Mouse (Mus musculus) limb, embryonic 11.5 days (tissue): ENCODE data around the gene Alkbh3. TPM values are rescaled to one million over a fixed set of nuclear protein-coding genes. Genes with fewer than 3 reads are reported as not detected.
A peak's percentile ranks its signal among the peaks of the same experiment; 100 is the strongest.

Source experiments
- ATAC-seq: fragments of 200-750 bp; cut with Nextera tagmentation; 2 replicates; pipeline ENCODE4 v1.8.0; 2017; ENCODE audit warnings: low read depth; ENCODE audit not compliant: insufficient number of reproducible peaks, low FRiP score, low TSS enrichment
- DNase-seq: peaks from one replicate; pipeline ENCODE4 v3.0.0-alpha.2; 2015; ENCODE audit warnings: low spot score
- H3K27ac ChIP-seq: fragments of 300-500 bp; sonication (generic); replicated peaks from 2 replicates; pipeline ENCODE4 v1.5.1; 2014; ENCODE audit warnings: low read depth, mild to moderate bottlenecking, low read length
- H3K27me3 ChIP-seq: fragments of 300-500 bp; sonication (generic); 2 replicates; pipeline ENCODE4 v1.6.1; 2014; ENCODE audit warnings: mild to moderate bottlenecking, low read length, mixed read lengths; ENCODE audit not compliant: control insufficient read depth, insufficient read depth
- H3K36me3 ChIP-seq: fragments of 300-500 bp; sonication (generic); 2 replicates; pipeline ENCODE4 v1.6.1; 2014; ENCODE audit warnings: mild to moderate bottlenecking, low read length, moderate library complexity, mixed read lengths; ENCODE audit not compliant: control insufficient read depth, insufficient read depth
- H3K4me1 ChIP-seq: fragments of 300-500 bp; sonication (generic); 2 replicates; pipeline ENCODE4 v1.6.1; 2014; ENCODE audit warnings: low read length, mixed read lengths; ENCODE audit not compliant: control insufficient read depth, insufficient read depth
- H3K4me2 ChIP-seq: fragments of 300-500 bp; sonication (generic); 2 replicates; pipeline ENCODE4 v1.6.1; 2014; ENCODE audit warnings: low read depth, mild to moderate bottlenecking, moderate library complexity; ENCODE audit not compliant: severe bottlenecking
- H3K4me3 ChIP-seq: fragments of 300-500 bp; sonication (generic); 2 replicates; pipeline ENCODE4 v1.5.1; 2014; ENCODE audit warnings: low read depth, low read length
- H3K9ac ChIP-seq: fragments of 300-500 bp; sonication (generic); 2 replicates; pipeline ENCODE4 v1.6.1; 2014; ENCODE audit warnings: mild to moderate bottlenecking, low read length
- H3K9me3 ChIP-seq: fragments of 300-500 bp; sonication (generic); 2 replicates; pipeline ENCODE4 v1.6.1; 2016; ENCODE audit warnings: low read length; ENCODE audit not compliant: control insufficient read depth
- WGBS: fragments of 180-500 bp; shearing (Covaris S2); extraction: QIAGEN DNeasy Blood & Tissue Kit; methylation state at CpG from one replicate; pipeline ENCODE4 v1.1.7; 2014; 5-methylcytosine and 5-hydroxymethylcytosine counted together
- polyA plus RNA-seq: library from polyadenylated mRNA; unstranded; fragments of >200 nt; fragmentation: Nextera tagmentation; extraction: Ambion mirVana; gene quantifications from 2 replicates; pipeline ENCODE4 v1.2.1, GENCODE M21; 2014

Gene Alkbh3
- polyA plus RNA-seq: 58.2 and 63.1 TPM in 2 replicates

- Histone ChIP-seq H3K27me3 (no peaks in the 10 kb centered on the region), H3K27ac (0 out of 2 replicates have a peak within 1 kb of the TSS, but pooled peaks have one; percentile 14), H3K4me2 (peak within 1 kb of the TSS; percentile 74), H3K9me3 (no peaks in the 10 kb centered on the region), H3K9ac (peak within 1 kb of the TSS; percentile 90), H3K36me3 (no peaks in the 10 kb centered on the region), H3K4me3 (peak within 1 kb of the TSS; percentile 88), H3K4me1 (peaks cover 3% of the 10 kb centered on the region; the same call in 1 of the 2 replicates)
- 5% methylated on average over 47 of the region's 47 CpGs for WGBS
- DNase-seq (peak; percentile 96), ATAC-seq (peak; percentile 99)
These were observed at the start of gene Alkbh3 for GRCm38 (mm10) chr2:94010335-94011291. Gene Alkbh3 (minus strand): TSS chr2:94010807.

- ATAC-seq: no peak
These were observed 48.9 kb upstream of the Alkbh3 start for GRCm38 (mm10) chr2:94059459-94059858.

GRCm38 (mm10) chr2:94054813-94055212 lies 44.2 kb upstream of the Alkbh3 start:
- Histone ChIP-seq H3K4me1 (no peaks in the 10 kb centered on the region), H3K36me3 (no peaks in the 10 kb centered on the region), H3K27ac (no peak overlapping the region), H3K9ac (no peak overlapping the region), H3K4me2 (no peak overlapping the region), H3K27me3 (no peaks in the 10 kb centered on the region), H3K9me3 (no peaks in the 10 kb centered on the region), H3K4me3 (no peak overlapping the region)
- no peak for DNase-seq
- ATAC-seq: no peak

More at GRCm38 (mm10) chr2:94059459-94059858, 48.9 kb upstream of the Alkbh3 start:
- DNase-seq: peak; percentile 28
- Histone ChIP-seq H3K9me3 (no peaks in the 10 kb centered on the region), H3K4me3 (no peak overlapping the region), H3K36me3 (no peaks in the 10 kb centered on the region; the same call in 1 of the 2 replicates), H3K4me1 (no peaks in the 10 kb centered on the region), H3K4me2 (no peak overlapping the region), H3K9ac (no peak overlapping the region), H3K27me3 (no peaks in the 10 kb centered on the region), H3K27ac (no peak overlapping the region)
- WGBS: 84% methylated on average over 5 of the region's 5 CpGs

- no peak for ATAC-seq
- DNase-seq: no peak
- no peak overlapping the region for H3K9ac ChIP-seq
- H3K36me3 ChIP-seq: no peaks in the 10 kb centered on the region
- H3K9me3 ChIP-seq: no peaks in the 10 kb centered on the region
- WGBS: 92% methylated on average over 5 of the region's 5 CpGs
- H3K27ac ChIP-seq: no peak overlapping the region
- H3K4me1 ChIP-seq: no peaks in the 10 kb centered on the region
- H3K27me3 ChIP-seq: no peaks in the 10 kb centered on the region
- no peak overlapping the region for H3K4me2 ChIP-seq
- H3K4me3 ChIP-seq: no peak overlapping the region
These were observed 41.3 kb upstream of the Alkbh3 start for GRCm38 (mm10) chr2:94051952-94052351.

GRCm38 (mm10) chr2:94050901-94051300 lies 40.3 kb upstream of the Alkbh3 start:
- H3K9ac ChIP-seq: no peak overlapping the region
- H3K4me3 ChIP-seq: no peak overlapping the region
- H3K36me3 ChIP-seq: no peaks in the 10 kb centered on the region
- H3K9me3 ChIP-seq: no peaks in the 10 kb centered on the region
- no peak overlapping the region for H3K27ac ChIP-seq
- no peak overlapping the region for H3K4me2 ChIP-seq
- WGBS: 94% methylated on average over 3 of the region's 3 CpGs
- ATAC-seq (no peak), DNase-seq (no peak)
- no peaks in the 10 kb centered on the region for H3K27me3 ChIP-seq
- H3K4me1 ChIP-seq: no peaks in the 10 kb centered on the region

- Histone ChIP-seq H3K4me3 (no peak overlapping the region), H3K9ac (no peak overlapping the region), H3K27ac (no peak overlapping the region), H3K27me3 (no peaks in the 10 kb centered on the region), H3K9me3 (no peaks in the 10 kb centered on the region), H3K36me3 (no peaks in the 10 kb centered on the region), H3K4me1 (no peaks in the 10 kb centered on the region), H3K4me2 (no peak overlapping the region)
- WGBS: 89% methylated on average over 5 of the region's 5 CpGs
- DNase-seq (no peak), ATAC-seq (no peak)
These were observed 39.0 kb upstream of the Alkbh3 start for GRCm38 (mm10) chr2:94049471-94050176.

GRCm38 (mm10) chr2:94048733-94049470 lies 38.3 kb upstream of the Alkbh3 start:
- H3K9ac ChIP-seq: no peak overlapping the region
- WGBS: 81% methylated on average over 5 of the region's 5 CpGs
- H3K9me3 ChIP-seq: no peaks in the 10 kb centered on the region
- no peaks in the 10 kb centered on the region for H3K27me3 ChIP-seq
- no peaks in the 10 kb centered on the region for H3K36me3 ChIP-seq
- no peak overlapping the region for H3K27ac ChIP-seq
- ATAC-seq (no peak), DNase-seq (no peak)
- no peak overlapping the region for H3K4me3 ChIP-seq
- no peak overlapping the region for H3K4me2 ChIP-seq
- H3K4me1 ChIP-seq: no peaks in the 10 kb centered on the region

GRCm38 (mm10) chr2:94048271-94048670 lies 37.7 kb upstream of the Alkbh3 start:
- Histone ChIP-seq H3K4me1 (no peaks in the 10 kb centered on the region), H3K36me3 (no peaks in the 10 kb centered on the region), H3K9me3 (no peaks in the 10 kb centered on the region), H3K4me3 (no peak overlapping the region), H3K9ac (no peak overlapping the region), H3K4me2 (no peak overlapping the region), H3K27ac (no peak overlapping the region), H3K27me3 (no peaks in the 10 kb centered on the region)
- ATAC-seq: no peak
- no peak for DNase-seq
- WGBS: 94% methylated on average over 1 of the region's 1 CpGs
